Mouse (Mus musculus) ovary, adult 18-20 months (tissue): ENCODE results near the gene Kctd17.

Source experiments
- DNase-seq: peaks from one replicate; pipeline ENCODE4 v3.0.0; 2022; ENCODE audit warnings: low spot score, mixed read lengths

Kctd17 gene

GRCm38 (mm10) chr15:78428391-78429138 is at the start of gene Kctd17:
Kctd17 (plus strand) TSS chr15:78428564.
- peak; percentile 69 for DNase-seq

- no peak for DNase-seq
Measured at GRCm38 (mm10) chr15:78380208-78380607, 48.2 kb upstream of the Kctd17 start.

- DNase-seq = no peak
Measured at GRCm38 (mm10) chr15:78380741-78381140, 47.6 kb upstream of the Kctd17 start.

GRCm38 (mm10) chr15:78382115-78382514 is 46.2 kb upstream of the Kctd17 start:
- no peak for DNase-seq

- DNase-seq = no peak
Measured at GRCm38 (mm10) chr15:78383450-78384219, 44.7 kb upstream of the Kctd17 start.

- DNase-seq = no peak
Measured at GRCm38 (mm10) chr15:78384220-78385116, 43.9 kb upstream of the Kctd17 start.

- no peak for DNase-seq
Measured at GRCm38 (mm10) chr15:78385564-78385963, 42.8 kb upstream of the Kctd17 start.

- no peak for DNase-seq
Measured at GRCm38 (mm10) chr15:78390855-78391254, 37.5 kb upstream of the Kctd17 start.

DNA sequence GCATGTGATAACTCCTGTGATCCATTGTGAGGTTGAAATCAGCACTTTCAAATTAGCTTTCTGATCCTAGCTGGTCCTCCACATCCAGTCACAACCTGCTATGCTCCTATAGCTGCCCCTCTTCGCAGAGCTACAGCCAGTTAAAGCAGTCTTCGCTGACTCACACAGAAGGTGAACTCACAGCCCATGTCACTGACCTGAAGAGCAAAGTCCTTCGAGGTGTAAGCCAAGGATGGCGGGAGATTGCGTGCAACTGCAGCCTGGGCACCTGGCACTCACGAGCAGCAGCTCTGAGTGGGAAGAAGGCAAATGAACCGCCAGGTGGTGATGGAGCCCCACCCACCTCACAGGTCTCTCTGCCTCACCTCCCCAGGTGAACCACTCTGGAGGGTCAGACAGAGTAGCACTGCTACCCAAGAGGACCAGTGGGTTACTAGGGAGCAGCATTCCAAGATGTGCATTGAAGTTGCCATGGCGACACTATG is 32.8 kb upstream of the Kctd17 start, which contains the start of gene Tex33:
Gene Tex33 (minus strand): TSS at position 435 of the 485 bp plus-strand sequence.
- no peak for DNase-seq

DNA sequence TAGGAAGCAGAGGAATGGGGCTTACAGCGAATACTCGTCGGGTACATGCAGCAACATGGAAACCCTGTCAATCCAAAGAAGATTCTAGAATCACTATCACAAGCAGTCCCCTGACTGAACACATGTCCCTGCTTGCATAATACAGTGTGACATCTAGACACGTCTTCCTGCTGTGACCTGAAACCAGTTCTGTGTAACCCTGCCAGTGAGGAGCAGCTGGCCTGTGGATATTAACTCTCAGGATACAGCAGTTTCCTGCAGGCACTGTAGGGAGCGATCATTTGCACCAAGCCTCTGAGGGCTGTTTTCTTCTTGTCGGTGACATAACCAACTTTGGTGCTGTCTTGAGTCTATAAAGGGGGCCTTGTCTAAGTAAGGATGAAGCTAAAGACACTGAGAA is 27.0 kb upstream of the Kctd17 start:
- no peak for DNase-seq

DNA sequence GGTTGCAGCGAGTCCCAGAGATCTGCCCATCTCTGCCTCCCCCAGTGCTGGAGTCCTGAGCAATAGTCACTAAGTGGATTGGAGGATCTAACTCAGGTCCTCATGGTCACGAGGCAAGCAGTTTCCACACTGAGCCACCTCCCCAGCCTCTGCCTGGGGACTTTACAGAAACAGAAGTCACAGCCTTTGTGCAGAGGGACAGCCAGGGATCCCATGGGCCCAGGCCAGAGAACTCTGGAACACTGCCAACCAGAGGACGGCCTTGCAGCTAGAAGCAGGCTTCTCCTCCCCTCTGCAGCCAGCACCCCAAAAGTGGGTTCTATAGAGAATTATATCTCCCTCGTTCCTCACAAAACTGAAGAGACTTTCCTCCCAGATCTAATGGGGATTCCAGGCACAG is 26.4 kb upstream of the Kctd17 start:
- peak; percentile 64 for DNase-seq

DNA sequence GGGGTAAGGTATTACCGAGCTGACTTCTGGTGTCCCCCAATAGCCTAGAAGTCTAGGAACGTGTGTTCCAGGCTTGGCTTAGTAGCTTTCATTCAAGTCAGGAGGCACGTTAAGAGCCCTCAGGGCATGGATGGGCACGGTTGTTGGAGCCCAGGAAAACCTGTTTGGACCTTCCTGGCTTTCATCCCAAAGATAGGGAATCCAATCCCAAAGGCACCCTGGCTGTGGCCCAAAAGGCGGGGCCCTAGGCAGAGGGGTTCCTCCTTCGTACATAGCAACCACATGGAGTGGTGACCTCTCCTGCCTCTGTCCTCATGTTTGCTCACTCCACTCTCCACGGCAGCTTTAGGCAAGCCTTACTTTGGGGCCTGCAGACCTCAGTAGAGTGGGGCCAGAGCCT is 25.9 kb upstream of the Kctd17 start:
- DNase-seq = peak; percentile 54

- DNase-seq = peak; percentile 88
Measured at GRCm38 (mm10) chr15:78403301-78403741, 25.0 kb upstream of the Kctd17 start.

DNA sequence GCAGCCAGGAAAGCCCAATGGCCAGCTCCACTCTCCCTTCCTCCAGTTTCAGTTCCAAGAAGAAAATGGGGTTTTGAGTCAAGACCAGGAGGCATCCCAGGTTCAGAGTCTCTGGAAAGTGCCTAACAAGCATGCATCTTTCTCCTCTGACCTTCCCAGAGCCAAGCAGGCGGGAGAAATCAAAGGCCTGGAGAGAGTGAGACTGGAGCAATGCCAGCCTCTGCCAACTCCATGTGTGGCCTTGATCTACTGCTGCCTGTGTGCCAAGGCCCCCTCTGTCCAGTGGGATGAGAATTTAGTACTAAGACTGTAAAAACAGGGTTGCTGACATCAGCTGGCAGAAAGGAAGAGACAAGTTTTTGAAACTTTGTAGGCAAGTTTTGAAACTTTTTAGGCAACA is 24.5 kb upstream of the Kctd17 start:
- peak; percentile 89 for DNase-seq

DNA sequence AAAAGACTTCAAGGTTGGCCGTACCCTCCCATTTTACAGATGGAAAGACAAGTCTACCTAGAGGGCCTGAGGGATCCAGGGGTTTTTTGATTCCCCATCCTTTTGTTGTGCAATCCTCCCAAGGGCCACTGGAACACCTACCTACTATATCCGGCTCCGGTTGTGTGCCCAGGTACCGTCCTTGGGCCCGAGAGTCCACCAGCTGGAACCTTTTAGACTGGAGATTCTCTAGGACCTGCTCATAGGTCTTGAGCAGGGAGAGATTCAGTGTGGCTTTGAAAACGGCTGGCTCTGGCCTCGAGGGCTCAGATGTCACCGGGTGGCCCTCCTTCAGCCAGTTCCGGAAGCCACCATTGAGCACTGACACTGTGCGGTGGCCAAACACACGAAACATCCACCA is 23.3 kb upstream of the Kctd17 start:
- DNase-seq = no peak

DNA sequence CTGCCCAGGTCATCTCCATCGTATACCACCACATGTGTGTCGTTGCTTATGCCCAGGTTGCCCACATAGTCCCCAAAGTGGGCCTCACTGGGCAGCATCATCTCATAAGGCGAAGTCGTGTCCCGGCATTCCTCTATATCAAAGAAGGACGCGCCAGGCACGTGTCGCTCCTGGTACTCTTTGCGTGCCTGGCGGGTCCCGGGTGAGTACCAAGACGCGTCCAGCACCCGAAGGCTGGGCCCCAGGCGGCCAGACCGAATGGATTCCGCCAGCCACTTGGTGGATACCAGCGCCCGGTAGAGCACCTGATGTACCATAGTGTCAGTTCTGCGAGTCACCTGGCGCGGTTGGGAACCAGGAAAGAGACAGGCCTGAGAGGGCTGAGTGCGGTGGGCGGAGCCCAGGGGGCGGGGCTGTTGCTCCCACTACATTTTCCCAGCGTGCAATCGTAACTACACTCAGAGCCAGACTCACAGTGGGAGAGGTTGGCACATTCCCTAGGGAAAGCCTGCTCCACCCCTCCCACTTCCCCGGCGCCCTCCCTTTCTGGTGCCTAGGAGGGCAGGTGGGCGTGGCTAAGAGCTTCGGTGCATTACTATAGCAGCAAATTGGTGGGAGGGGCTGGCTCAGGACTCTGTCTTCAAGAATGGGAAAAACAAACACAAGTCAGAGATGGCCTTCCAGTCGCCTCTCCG is 22.7 kb upstream of the Kctd17 start, which contains the start of gene Tst:
Gene Tst (minus strand): TSS at position 391 of the 695 bp plus-strand sequence.
- DNase-seq = peak; percentile 97

DNA sequence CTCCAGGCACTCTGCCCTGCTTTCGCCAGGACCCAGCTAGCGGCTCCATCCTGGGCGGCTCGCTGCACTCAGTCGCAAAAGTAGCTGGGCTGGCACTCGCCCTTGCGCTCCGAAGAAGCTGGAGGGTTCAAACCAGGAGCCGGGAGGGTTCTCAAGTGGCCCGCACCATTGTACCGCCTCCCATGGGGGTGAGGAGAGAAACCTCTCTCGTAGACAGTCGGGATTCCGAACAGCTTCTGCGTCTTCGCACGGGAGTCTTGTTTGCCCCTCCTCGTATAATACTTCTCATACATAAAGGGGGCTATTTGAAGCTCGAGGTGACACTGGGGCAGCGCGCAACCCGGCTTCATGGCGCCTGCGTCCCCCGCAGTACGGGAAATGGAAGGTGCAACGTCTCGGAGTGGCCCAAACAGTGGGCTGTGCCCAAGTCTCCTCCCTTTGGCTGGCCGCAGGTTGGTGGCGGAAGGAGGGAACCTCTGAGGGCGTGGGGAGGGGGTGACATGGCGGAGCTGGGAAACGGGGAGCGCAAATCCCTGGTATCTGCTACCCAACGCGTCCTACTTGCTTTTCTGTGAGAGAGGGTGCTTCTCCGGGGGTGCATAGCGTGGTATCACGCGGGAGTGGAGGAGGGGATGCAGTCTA is 21.9 kb upstream of the Kctd17 start, which contains the start of gene Mpst:
Gene Mpst (plus strand): TSS at position 124 of the 642 bp plus-strand sequence.
- peak; percentile 87 for DNase-seq

- DNase-seq = no peak
Measured at GRCm38 (mm10) chr15:78409570-78410052, 18.8 kb upstream of the Kctd17 start.

DNA sequence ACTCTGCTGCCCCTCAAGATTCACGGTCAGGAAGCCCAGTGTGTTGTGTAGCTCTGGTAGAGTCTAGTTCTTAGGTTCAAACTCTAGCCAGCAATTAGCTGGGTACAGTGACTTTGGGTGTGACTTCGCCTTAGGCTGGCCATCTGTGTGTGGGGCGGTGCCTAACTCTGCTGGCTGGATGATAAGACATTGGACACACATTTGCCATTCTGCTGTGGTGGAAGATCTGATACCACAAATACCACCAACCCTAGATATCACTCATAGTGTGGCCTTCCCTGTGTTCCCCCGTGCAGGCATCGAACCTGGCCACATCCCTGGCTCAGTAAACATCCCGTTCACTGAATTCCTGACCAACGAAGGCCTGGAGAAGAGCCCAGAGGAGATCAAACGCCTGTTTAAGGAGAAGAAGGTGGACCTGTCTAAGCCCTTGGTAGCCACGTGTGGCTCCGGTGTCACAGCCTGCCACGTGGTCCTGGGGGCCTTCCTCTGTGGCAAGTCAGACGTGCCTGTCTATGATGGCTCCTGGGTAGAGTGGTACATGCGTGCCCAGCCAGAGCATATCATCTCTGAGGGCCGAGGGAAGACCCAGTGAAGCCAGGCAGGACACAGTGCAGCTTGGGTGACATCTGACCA is 15.2 kb upstream of the Kctd17 start:
- no peak for DNase-seq

DNA sequence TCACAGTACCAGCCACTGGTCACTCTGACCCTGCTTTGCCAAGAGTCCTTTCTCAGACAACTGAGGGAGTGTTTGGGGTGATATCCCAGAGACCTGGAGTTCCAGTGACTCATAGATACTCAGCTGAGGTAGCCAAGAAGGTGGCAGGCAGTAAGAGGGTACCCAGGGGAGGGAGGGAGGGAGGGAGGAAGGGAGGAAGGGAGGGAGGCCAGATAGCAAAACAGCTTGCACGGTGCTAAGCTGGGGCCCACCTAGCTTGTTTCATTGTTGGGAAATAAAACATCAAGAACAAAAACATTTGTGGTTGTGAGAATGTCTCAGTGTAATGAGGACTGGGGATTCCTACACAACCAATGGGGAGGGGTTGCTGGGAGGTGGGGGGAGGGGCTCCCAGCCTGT is 14.6 kb upstream of the Kctd17 start:
- no peak for DNase-seq
